Mouse (Mus musculus) embryonic facial prominence, embryonic 11.5 days (tissue): ENCODE results near the gene Gpt2. TPM values are rescaled to one million over a fixed set of nuclear protein-coding genes. Genes with fewer than 3 reads are reported as not detected.

Experiments
- ATAC-seq: fragments of 200-750 bp; cut with Nextera tagmentation; replicated peaks from 2 replicates; pipeline ENCODE4 v1.8.0; 2017; ENCODE audit warnings: low read depth; ENCODE audit not compliant: insufficient number of reproducible peaks, low FRiP score, low TSS enrichment
- DNase-seq: peaks from one replicate; pipeline ENCODE4 v3.0.0-alpha.2; 2015; ENCODE audit warnings: low spot score
- H3K27ac ChIP-seq: fragments of 300-500 bp; sonication (generic); replicated peaks from 2 replicates; pipeline ENCODE4 v1.5.1; 2014; ENCODE audit warnings: mild to moderate bottlenecking, low read depth, low read length, control low read depth
- H3K27me3 ChIP-seq: fragments of 300-500 bp; sonication (generic); 2 replicates; pipeline ENCODE4 v1.6.1; 2014; ENCODE audit warnings: mild to moderate bottlenecking, low read length, moderate library complexity, mixed read lengths; ENCODE audit not compliant: control insufficient read depth, insufficient read depth
- H3K36me3 ChIP-seq: fragments of 300-500 bp; sonication (generic); replicated peaks from 2 replicates; pipeline ENCODE4 v1.6.1; 2014; ENCODE audit warnings: low read depth, mild to moderate bottlenecking, low read length, moderate library complexity, mixed read lengths; ENCODE audit not compliant: control insufficient read depth, insufficient read depth
- H3K4me1 ChIP-seq: fragments of 300-500 bp; sonication (generic); 2 replicates; pipeline ENCODE4 v1.6.1; 2014; ENCODE audit warnings: low read length, mixed read lengths; ENCODE audit not compliant: control insufficient read depth, insufficient read depth
- H3K4me2 ChIP-seq: fragments of 300-500 bp; sonication (generic); 2 replicates; pipeline ENCODE4 v1.6.1; 2014; ENCODE audit warnings: low read depth, mild to moderate bottlenecking, control low read depth, low read length, moderate library complexity
- H3K4me3 ChIP-seq: fragments of 300-500 bp; sonication (generic); 2 replicates; pipeline ENCODE4 v1.5.1; 2014; ENCODE audit warnings: low read depth, low read length, control low read depth
- H3K9ac ChIP-seq: fragments of 300-500 bp; sonication (generic); replicated peaks from 2 replicates; pipeline ENCODE4 v1.6.1; 2014; ENCODE audit warnings: mild to moderate bottlenecking, control low read depth, low read length
- H3K9me3 ChIP-seq: fragments of 300-500 bp; sonication (generic); replicated peaks from 2 replicates; pipeline ENCODE4 v1.6.1; 2016; ENCODE audit warnings: mild to moderate bottlenecking, low read length, inconsistent platforms, mixed read lengths; ENCODE audit not compliant: control insufficient read depth
- WGBS: fragments of 180-500 bp; shearing (Covaris S2); extraction: QIAGEN DNeasy Blood & Tissue Kit; methylation state at CpG from one replicate; pipeline ENCODE4 v1.1.7; 2014; 5-methylcytosine and 5-hydroxymethylcytosine counted together
- polyA plus RNA-seq: library from polyadenylated mRNA; unstranded; fragments of >200 nt; fragmentation: Nextera tagmentation; extraction: Ambion mirVana; gene quantifications from 2 replicates; pipeline ENCODE4 v1.2.1, GENCODE M21; 2014

Gpt2 gene
- polyA plus RNA-seq, 1 experiment from 2014 or later = 62.2 TPM

GRCm38 (mm10) chr8:85488631-85489030, 3.7 kb upstream of the Gpt2 start:
- no peaks in the 10 kb centered on the region for H3K4me1 ChIP-seq
- no peak for ATAC-seq
- no peak overlapping the region for H3K9ac ChIP-seq
- DNase-seq = no peak
- no peaks in the 10 kb centered on the region for H3K9me3 ChIP-seq
- H3K4me3 ChIP-seq = no peak overlapping the region
- H3K27ac ChIP-seq = no peak overlapping the region
- H3K36me3 ChIP-seq = no peaks in the 10 kb centered on the region
- no peaks in the 10 kb centered on the region for H3K27me3 ChIP-seq
- H3K4me2 ChIP-seq = no peak overlapping the region

- DNase-seq (no peak), ATAC-seq (no peak)
- H3K27ac ChIP-seq = no peak overlapping the region
- no peaks in the 10 kb centered on the region for H3K27me3 ChIP-seq
- H3K4me3 ChIP-seq = no peak overlapping the region
- H3K9ac ChIP-seq = no peak overlapping the region
- no peaks in the 10 kb centered on the region for H3K9me3 ChIP-seq
- 93% methylated on average over 8 of the region's 8 CpGs for WGBS
- H3K4me1 ChIP-seq = no peaks in the 10 kb centered on the region
- H3K4me2 ChIP-seq = no peak overlapping the region
- H3K36me3 ChIP-seq = no peaks in the 10 kb centered on the region
These were observed 2.8 kb upstream of the Gpt2 start for GRCm38 (mm10) chr8:85489546-85489945.

GRCm38 (mm10) chr8:85492940-85493931, 860 bp downstream of the Gpt2 start:
- peak; percentile 37; the same call in 1 of the 2 replicates for ATAC-seq
- 7% methylated on average over 49 of the region's 49 CpGs for WGBS

GRCm38 (mm10) chr8:85496125-85496524, 3.7 kb downstream of the Gpt2 start:
- no peak overlapping the region for H3K27ac ChIP-seq
- no peaks in the 10 kb centered on the region for H3K4me1 ChIP-seq
- no peak overlapping the region for H3K9ac ChIP-seq
- no peak for ATAC-seq
- no peaks in the 10 kb centered on the region for H3K27me3 ChIP-seq
- no peaks in the 10 kb centered on the region for H3K9me3 ChIP-seq
- H3K4me2 ChIP-seq = no peak overlapping the region
- no peaks in the 10 kb centered on the region; the same call in 1 of the 2 replicates for H3K36me3 ChIP-seq
- H3K4me3 ChIP-seq = no peak overlapping the region
- no peak for DNase-seq
- 77% methylated on average over 5 of the region's 5 CpGs for WGBS

More at GRCm38 (mm10) chr8:85492940-85493931, 860 bp downstream of the Gpt2 start:
- H3K27ac ChIP-seq = no peak overlapping the region; the same call in 1 of the 2 replicates
- peak overlapping the region; percentile 85 for H3K9ac ChIP-seq
- H3K9me3 ChIP-seq = no peaks in the 10 kb centered on the region
- no peaks in the 10 kb centered on the region; the same call in 1 of the 2 replicates for H3K36me3 ChIP-seq
- peak overlapping the region; percentile 88 for H3K4me3 ChIP-seq
- H3K27me3 ChIP-seq = no peaks in the 10 kb centered on the region
- no peaks in the 10 kb centered on the region for H3K4me1 ChIP-seq
- peak overlapping the region; percentile 93 for H3K4me2 ChIP-seq
- peak; percentile 35 for DNase-seq

- Histone ChIP-seq H3K4me3 (no peak overlapping the region), H3K27me3 (no peaks in the 10 kb centered on the region), H3K27ac (no peak overlapping the region), H3K4me2 (no peak overlapping the region), H3K4me1 (no peaks in the 10 kb centered on the region), H3K36me3 (no peaks in the 10 kb centered on the region; the same call in 1 of the 2 replicates), H3K9ac (no peak overlapping the region), H3K9me3 (no peaks in the 10 kb centered on the region)
- no peak for ATAC-seq
- WGBS = 84% methylated on average over 4 of the region's 4 CpGs
- no peak for DNase-seq
These were observed 4.4 kb downstream of the Gpt2 start for GRCm38 (mm10) chr8:85496778-85497177.

DNA sequence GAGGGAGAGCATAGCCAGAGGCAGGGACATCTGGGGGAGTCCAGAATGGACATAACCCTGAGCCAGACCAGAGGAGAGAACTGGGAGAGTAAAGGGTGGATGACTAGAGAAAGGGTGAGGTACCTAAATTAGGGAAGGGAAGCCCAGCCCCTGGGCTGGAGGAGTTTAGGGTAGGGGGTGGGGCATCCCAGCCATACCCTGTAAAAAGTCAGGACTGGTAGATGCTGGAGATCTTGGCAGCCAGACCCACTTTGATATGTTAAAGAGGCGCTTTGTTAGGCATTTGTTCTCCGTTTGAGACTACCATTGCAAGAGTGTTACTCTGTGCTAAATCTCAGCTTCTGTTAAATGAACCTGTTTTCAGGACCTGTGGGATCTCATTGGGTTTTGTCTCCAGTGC, 6.2 kb downstream of the Gpt2 start:
- Histone ChIP-seq H3K27ac (no peak overlapping the region), H3K4me2 (no peak overlapping the region), H3K9me3 (no peaks in the 10 kb centered on the region), H3K4me3 (no peak overlapping the region), H3K36me3 (no peaks in the 10 kb centered on the region; the same call in 1 of the 2 replicates), H3K4me1 (no peaks in the 10 kb centered on the region), H3K27me3 (no peaks in the 10 kb centered on the region), H3K9ac (no peak overlapping the region)
- 29% methylated on average over 2 of the region's 2 CpGs for WGBS
- ATAC-seq = no peak
- DNase-seq = no peak

DNA sequence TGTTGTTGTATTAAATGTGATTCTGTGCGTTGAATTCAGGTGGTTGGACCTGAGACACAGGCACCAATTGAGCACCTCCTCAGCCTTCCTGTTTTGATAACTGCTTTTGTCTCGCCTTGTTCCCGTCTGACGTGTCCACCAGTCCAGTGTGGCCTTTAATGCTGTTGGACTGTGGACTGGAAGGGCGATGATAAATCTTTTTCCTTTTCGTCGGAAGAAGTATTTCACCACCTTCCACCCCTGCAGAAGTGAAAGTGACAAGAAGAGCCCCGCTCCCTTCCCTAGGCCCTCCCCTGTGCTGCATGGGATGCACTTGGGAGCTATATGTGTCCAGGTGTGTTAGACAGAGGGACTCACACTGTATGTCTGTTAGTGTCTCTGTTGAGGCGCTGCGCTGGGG, 8.1 kb downstream of the Gpt2 start:
- no peak overlapping the region for H3K4me3 ChIP-seq
- DNase-seq = no peak
- no peak overlapping the region for H3K27ac ChIP-seq
- no peaks in the 10 kb centered on the region for H3K27me3 ChIP-seq
- H3K9me3 ChIP-seq = no peaks in the 10 kb centered on the region
- no peaks in the 10 kb centered on the region for H3K4me1 ChIP-seq
- H3K4me2 ChIP-seq = no peak overlapping the region
- no peak for ATAC-seq
- WGBS = 92% methylated on average over 10 of the region's 10 CpGs
- H3K36me3 ChIP-seq = no peaks in the 10 kb centered on the region; the same call in 1 of the 2 replicates
- no peak overlapping the region for H3K9ac ChIP-seq
